Mouse (Mus musculus): ENCODE results near the gene Pigr. TPM values are rescaled to one million over a fixed set of nuclear protein-coding genes. Genes with fewer than 3 reads are reported as not detected.

Pigr gene
- not detected for total RNA-seq (2022)

- no peak for DNase-seq (ENCODE audit: low spot score in 2 of 2)
Observed at GRCm38 (mm10) chr1:130826448-130826847, at the start of gene Pigr. TSS of gene Pigr (plus strand) at chr1:130826684.

DNA sequence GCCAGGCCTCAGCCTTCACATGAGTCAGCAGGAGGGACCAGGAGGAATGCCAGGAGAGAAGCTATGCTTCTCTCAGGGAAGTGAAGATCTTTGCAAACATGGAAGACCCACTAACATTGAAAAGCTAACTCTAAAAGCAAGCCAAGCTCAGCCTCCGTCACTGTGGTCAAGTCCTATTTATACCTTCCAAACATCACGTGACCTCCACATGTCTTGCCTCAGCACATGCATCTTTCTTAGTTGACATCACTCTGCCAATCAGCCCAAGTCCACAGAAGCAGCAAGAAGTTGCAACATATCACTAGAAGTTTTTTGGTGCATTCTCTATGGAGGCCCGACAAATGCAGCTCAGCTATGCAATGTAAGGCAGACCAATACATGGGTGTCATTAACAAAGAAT is 46.6 kb upstream of the Pigr start:
- DNase-seq (ENCODE audit: low spot score in 2 of 2), result no peak

GRCm38 (mm10) chr1:130784054-130784453 is 42.4 kb upstream of the Pigr start:
- no peak for DNase-seq (ENCODE audit: low spot score in 2 of 2)

DNA sequence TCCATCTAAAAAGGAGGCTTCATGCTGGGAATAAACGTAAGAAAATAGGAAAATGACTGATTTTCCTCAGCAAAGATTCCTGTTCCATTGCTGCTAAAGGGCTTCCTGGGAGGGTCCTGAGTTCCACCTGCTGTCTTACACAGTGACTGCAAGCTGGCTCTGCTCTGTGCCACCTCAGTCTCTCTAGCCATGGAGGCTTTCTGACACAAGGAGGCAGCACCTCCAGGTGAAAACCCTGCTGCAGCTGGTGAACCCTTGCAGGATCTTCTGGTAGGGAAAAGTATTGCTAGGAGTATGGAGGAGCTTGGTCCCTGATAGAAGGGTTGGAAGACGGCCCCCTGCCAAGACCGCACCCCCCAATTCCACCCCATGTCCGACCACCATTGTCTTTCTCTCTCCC is 39.5 kb upstream of the Pigr start:
- no peak for DNase-seq (ENCODE audit: low spot score in 2 of 2)

GRCm38 (mm10) chr1:130789512-130790451 is 36.7 kb upstream of the Pigr start:
- no peak for DNase-seq (ENCODE audit: low spot score in 2 of 2)

GRCm38 (mm10) chr1:130795331-130795730 is 31.2 kb upstream of the Pigr start:
- no peak for DNase-seq (ENCODE audit: low spot score in 2 of 2)

GRCm38 (mm10) chr1:130796967-130797684 is 29.4 kb upstream of the Pigr start:
- peak in 1 of 2 experiments; percentile 50 for DNase-seq (ENCODE audit: low spot score in 2 of 2)

GRCm38 (mm10) chr1:130798037-130798436 is 28.4 kb upstream of the Pigr start:
- DNase-seq (ENCODE audit: low spot score in 2 of 2), result no peak

DNA sequence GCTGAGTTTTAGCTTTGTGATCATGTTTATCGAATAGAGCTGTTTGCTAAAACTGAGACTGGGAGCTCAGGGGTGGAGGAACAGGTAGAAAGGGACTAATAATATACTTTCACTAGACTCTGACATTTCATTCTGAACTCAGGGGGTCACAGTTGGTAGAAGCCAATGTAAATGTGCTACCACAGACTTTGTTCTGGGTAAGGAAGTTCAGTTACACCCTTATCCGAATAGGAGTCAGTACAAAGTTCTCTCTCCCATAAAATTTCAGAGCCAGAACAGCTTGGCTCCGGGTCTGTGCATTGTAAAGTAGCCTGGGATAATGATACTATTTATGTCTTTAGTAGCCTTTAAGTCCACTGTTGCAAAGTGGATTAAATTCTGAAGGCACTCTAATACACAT is 27.9 kb upstream of the Pigr start:
- no peak for DNase-seq (ENCODE audit: low spot score in 2 of 2)

DNA sequence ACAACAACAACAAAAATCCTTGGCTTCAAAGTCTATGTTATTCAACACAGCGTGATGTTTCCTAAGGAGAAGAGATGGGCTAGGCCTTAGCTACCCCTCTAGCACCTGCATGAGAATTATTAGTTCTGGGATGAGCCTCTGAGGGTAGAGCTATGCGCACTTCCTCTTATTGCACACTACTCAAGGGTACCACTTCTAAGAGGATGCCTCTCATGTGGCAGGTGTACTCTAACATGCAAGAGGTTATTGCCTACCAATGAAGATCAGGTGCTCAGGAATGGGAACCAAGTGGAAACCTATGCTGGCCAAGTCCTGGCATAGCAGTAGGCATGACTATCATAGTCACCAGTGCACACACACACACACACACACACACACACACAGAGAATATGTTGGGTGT is 27.1 kb upstream of the Pigr start:
- DNase-seq (ENCODE audit: low spot score in 2 of 2), result no peak

DNA sequence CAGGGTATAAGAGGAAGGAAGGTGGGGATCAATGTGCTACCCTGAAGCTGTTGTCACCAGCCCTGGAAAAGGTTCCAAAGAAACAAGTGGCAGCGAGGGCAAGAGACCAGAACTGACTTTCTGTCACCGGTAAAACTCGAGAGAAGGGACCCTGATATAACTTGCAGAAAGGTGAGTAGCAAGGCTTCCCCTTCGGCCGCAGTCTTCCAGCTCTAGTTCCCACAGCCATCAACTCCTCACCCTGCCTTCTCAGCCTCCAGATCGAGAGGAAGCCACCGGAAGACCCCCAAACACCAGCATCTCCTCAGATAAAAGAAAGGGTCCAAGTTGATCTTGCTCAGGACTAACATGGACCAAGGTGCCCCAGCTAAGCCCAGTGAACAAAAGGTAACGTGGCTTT is 25.9 kb upstream of the Pigr start, which contains the start of gene Fcamr:
Gene Fcamr, plus strand, starts transcription at position 301 of the 400 bp plus-strand sequence.
- no peak for DNase-seq (ENCODE audit: low spot score in 2 of 2)

DNA sequence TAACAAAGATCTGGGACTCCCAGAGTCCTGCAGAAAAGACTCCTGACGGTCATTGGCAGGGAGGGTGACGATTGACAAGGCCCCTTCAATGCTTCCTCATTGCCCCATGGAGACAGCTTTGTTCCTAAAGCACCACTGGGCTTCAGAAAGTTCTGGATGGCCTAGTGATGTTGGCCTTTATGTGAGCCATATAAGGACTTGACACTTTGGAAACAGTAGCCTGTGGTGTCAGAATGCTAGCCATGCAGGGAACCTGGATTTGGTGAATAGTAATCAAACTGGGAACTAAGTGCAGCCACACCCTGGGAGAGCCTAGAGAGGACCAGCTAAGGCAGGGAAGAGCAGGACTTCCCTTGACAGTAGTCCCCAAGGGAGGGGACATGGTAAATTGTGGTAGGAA is 25.0 kb upstream of the Pigr start:
- DNase-seq (ENCODE audit: low spot score in 2 of 2), result no peak

GRCm38 (mm10) chr1:130802976-130803375 is 23.5 kb upstream of the Pigr start:
- no peak for DNase-seq (ENCODE audit: low spot score in 2 of 2)

GRCm38 (mm10) chr1:130804279-130804678 is 22.2 kb upstream of the Pigr start:
- no peak for DNase-seq (ENCODE audit: low spot score in 2 of 2)

- DNase-seq (ENCODE audit: low spot score in 2 of 2), result no peak
Observed at GRCm38 (mm10) chr1:130810906-130811305, 15.6 kb upstream of the Pigr start.

- DNase-seq (ENCODE audit: low spot score in 2 of 2), result no peak
Observed at GRCm38 (mm10) chr1:130811316-130811715, 15.2 kb upstream of the Pigr start.

DNA sequence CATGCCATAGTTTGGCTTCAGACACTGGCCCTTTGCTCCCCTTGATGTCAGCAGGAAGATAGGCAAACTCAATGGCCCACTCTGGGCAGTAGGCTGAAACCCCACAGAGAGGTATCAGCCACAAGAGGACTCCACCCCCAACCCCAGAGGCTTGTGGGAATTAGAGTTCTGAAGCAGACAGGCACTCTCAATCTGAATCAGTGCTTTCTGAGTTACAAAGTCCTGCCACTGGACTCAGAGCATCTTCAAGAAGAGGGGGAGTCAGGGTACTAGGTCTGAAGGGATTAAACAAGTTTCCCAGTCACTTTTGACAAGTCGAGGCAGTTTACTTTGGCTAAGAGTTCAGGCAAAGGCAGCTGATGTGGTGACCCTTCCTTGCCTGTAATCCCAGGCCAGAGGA is 6.7 kb upstream of the Pigr start:
- no peak for DNase-seq (ENCODE audit: low spot score in 2 of 2)

DNA sequence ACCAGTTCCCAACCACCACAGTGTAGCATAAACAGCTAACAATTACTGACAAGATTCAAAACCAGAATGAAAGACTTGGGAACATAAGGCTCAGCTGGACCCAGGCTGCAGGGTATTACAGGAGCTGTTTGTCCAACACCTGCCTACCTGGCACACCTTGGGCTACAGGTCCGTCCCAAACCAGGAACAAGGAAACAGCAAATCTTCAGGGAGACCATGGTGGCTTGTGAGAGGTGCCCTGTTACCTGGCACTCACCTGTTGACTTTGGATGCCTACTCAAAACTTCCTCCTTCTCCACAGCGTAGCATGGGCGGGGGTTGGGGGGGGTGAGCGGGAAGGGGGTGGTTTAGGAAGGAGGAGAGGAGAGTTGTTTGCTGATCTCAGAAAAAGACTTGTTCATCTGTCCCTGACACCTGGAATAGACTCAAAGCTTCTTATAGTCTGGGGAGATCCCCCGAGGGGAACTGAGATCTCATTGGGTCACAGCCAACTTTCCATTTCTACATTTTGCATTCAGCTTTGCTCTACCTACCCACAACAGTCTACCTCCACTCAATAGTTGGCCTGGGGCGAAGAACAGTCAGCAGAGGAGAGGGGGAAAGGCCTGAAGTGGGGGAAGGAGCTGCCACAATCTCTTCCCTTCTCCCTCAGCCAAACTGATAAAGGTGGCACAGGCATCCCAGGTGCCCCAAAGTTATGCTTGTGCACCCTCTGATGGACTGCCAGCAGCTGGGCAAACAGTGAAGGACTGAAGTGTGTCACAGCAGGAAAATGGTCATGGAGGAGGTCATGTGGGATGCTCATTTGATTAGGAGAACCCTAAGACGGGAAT is 6.0 kb upstream of the Pigr start:
- no peak for DNase-seq (ENCODE audit: low spot score in 2 of 2)

DNA sequence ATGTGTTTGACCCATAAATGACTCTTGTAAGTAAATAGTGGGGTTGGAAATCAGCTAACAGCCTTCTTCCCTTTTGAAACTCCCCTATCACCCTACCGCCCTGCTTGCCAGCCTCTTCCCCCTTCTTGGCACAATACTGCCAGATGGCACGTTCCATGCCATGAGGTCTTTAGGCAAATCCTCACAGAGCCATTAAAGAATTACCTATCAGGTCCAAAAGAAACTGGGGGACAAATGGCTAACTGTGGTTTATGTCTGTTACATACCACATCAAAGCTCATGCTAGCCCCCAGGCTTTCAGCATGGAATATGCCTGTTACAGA is 5.4 kb upstream of the Pigr start:
- DNase-seq (ENCODE audit: low spot score in 2 of 2), result no peak

- no peak for DNase-seq (ENCODE audit: low spot score in 2 of 2)
Observed at GRCm38 (mm10) chr1:130821911-130822625, 4.4 kb upstream of the Pigr start.

DNA sequence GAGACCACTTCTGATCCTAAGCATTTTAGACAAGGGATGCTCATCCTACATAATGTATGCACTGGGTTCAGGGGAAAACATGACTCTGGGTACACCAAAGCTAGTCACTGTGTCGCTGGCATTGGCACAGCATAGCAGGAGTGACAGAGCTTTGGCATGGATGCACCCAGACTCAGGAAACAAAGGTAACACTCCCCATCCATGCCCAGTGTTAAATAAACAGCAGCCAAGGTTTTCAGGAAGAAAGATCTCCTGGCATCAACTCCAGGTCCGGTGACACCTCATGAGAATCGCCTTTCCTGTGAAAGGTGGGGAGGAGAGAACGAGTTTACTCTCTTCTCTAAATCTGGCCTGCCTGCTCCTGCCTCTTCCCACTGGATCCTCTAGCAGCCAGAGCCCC is 2.2 kb downstream of the Pigr start:
- no peak for DNase-seq (ENCODE audit: low spot score in 2 of 2)
